Mouse (Mus musculus) spleen, postnatal 14 days (tissue): ENCODE data around the gene Dhx37.
"Not testable (repeated sequence)": the region's sequence is repeated elsewhere in the genome, so short reads cannot be mapped to it uniquely, and the experiment has no call there.

Experiments used
- DNase-seq, 2 experiments: peaks; one replicate each; pipeline ENCODE4 v3.0.0; 2021 to 2022; ENCODE audit warnings: low spot score in 2 of 2

Dhx37 gene

GRCm38 (mm10) chr5:125389579-125390441, 44.1 kb downstream of the Dhx37 start, which contains the start of gene Ubc:
TSS of gene Ubc (minus strand) at chr5:125390202.
- DNase-seq = peak; percentile 75 to 85

GRCm38 (mm10) chr5:125389131-125389578, 44.8 kb downstream of the Dhx37 start, which contains the start of gene Gm10382:
TSS of gene Gm10382 (plus strand) at chr5:125389322.
- DNase-seq = peak; percentile 74 to 86

- DNase-seq = no peak
Measured at GRCm38 (mm10) chr5:125388358-125389092, 45.4 kb downstream of the Dhx37 start.

- DNase-seq = not testable (repeated sequence)
Measured at GRCm38 (mm10) chr5:125387295-125387694, 46.6 kb downstream of the Dhx37 start.

- DNase-seq = no peak
Measured at GRCm38 (mm10) chr5:125385215-125385940, 48.5 kb downstream of the Dhx37 start.

- no peak for DNase-seq
Measured at GRCm38 (mm10) chr5:125384512-125385214, 49.3 kb downstream of the Dhx37 start.

GRCm38 (mm10) chr5:125383637-125384420, 50.1 kb downstream of the Dhx37 start:
- DNase-seq = no peak

GRCm38 (mm10) chr5:125382673-125383558, 51.0 kb downstream of the Dhx37 start:
- DNase-seq = peak in 1 of 2 experiments; percentile 34

GRCm38 (mm10) chr5:125381954-125382672, 51.8 kb downstream of the Dhx37 start:
- DNase-seq = no peak

- DNase-seq = no peak
Measured at GRCm38 (mm10) chr5:125378919-125379318, 55.0 kb downstream of the Dhx37 start.

- DNase-seq = no peak
Measured at GRCm38 (mm10) chr5:125377214-125377613, 56.7 kb downstream of the Dhx37 start.

GRCm38 (mm10) chr5:125375871-125376270, 58.0 kb downstream of the Dhx37 start:
- DNase-seq = no peak

GRCm38 (mm10) chr5:125372027-125372426, 61.9 kb downstream of the Dhx37 start:
- no peak for DNase-seq

- no peak for DNase-seq
Measured at GRCm38 (mm10) chr5:125370950-125371693, 62.8 kb downstream of the Dhx37 start.

- DNase-seq = peak in 1 of 2 experiments; percentile 65
Measured at GRCm38 (mm10) chr5:125368568-125368967, 65.4 kb downstream of the Dhx37 start.

- no peak for DNase-seq
Measured at GRCm38 (mm10) chr5:125368156-125368555, 65.8 kb downstream of the Dhx37 start.

GRCm38 (mm10) chr5:125364851-125365429, 69.0 kb downstream of the Dhx37 start:
- DNase-seq = no peak

- DNase-seq = no peak
Measured at GRCm38 (mm10) chr5:125363894-125364293, 70.0 kb downstream of the Dhx37 start.
